Mouse (Mus musculus): Measurements from ENCODE around the gene Pth2.

- TF ChIP-seq CTCF (IDR thresholded peaks at IDR 0.05; ENCODE audit: low read depth, low read length) (no peak), GATA1 (IDR thresholded peaks at IDR 0.05; ENCODE audit: borderline replicate concordance, low read length) (no peak), POLR2AphosphoS5 (IDR thresholded peaks at IDR 0.05; ENCODE audit: insufficient replicate concordance, low read depth, low read length) (no peak)
These were observed 30.5 kb upstream of the Pth2 start for GRCm38 (mm10) chr7:45150321-45150720.

Data from G1E (cell line).